14 mouse cellular contexts compared by ENCODE assay signal in genomic region chr6:89403257-89404225, GRCm38 (mm10). TPM values are rescaled to one million over a fixed set of nuclear protein-coding genes. Genes with fewer than 3 reads are reported as not detected.
DNase-seq lines count a peak whose midpoint lies in the region; ATAC-seq and TF ChIP-seq lines count a peak whose summit lies in the region.
"Had no signal": no experiment of that assay in that cellular context is flagged by ENCODE, and none has a peak within 500 bp of the region (broad histone marks: within the 10 kb centered on the region; RNA-seq: fewer than 3 reads in every experiment).

No protein-coding gene starts in this region.

- H3K27ac ChIP-seq in heart, adult 2 months: no peak overlapping the region
- H3K27ac ChIP-seq in neural tube, embryonic 13.5 days (replicated peaks): peak overlapping the region; percentile 33; the same call in 1 of the 2 replicates
- no peak overlapping the region for H3K27ac ChIP-seq in kidney, embryonic 14.5 days (ENCODE audit: low read depth, low read length)
- H3K27ac ChIP-seq in neural tube, embryonic 15.5 days (replicated peaks): 0 out of 2 replicates have a peak overlapping the region, but pooled peaks have one; percentile 33
- no peak overlapping the region for H3K27ac ChIP-seq in left cerebral cortex, adult 2 months
- H3K27ac ChIP-seq: embryonic facial prominence, embryonic 13.5 days; forebrain, embryonic 12.5 days had no signal

- H3K4me3 ChIP-seq in heart, adult 2 months: no peak overlapping the region
- no peak overlapping the region for H3K4me3 ChIP-seq in neural tube, embryonic 13.5 days
- no peak overlapping the region for H3K4me3 ChIP-seq in kidney, embryonic 14.5 days (ENCODE audit: low read length)
- no peak overlapping the region for H3K4me3 ChIP-seq in neural tube, embryonic 15.5 days (replicated peaks)
- H3K4me3 ChIP-seq in left cerebral cortex, adult 2 months: no peak overlapping the region
- H3K4me3 ChIP-seq: embryonic facial prominence, embryonic 13.5 days; forebrain, embryonic 12.5 days had no signal

- 0 out of 2 replicates have a peak, but pooled peaks have one; percentile 47 for ATAC-seq in neural tube, embryonic 13.5 days (ENCODE audit: low read depth)
- peak; percentile 49; the same call in 1 of the 2 replicates for ATAC-seq in kidney, embryonic 14.5 days (ENCODE audit: low FRiP score, low TSS enrichment)
- ATAC-seq in neural tube, embryonic 15.5 days (ENCODE audit: low FRiP score): no peak; the same call in 1 of the 2 replicates

- no peak for TF ChIP-seq EP300 in heart, adult 2 months (IDR thresholded peaks at IDR 0.05; ENCODE audit: insufficient read depth, low read depth, low read length)

- no peaks in the 10 kb centered on the region for H3K27me3 ChIP-seq in heart, adult 2 months (ENCODE audit: control insufficient read depth, insufficient read depth, low read length)
- H3K27me3 ChIP-seq in neural tube, embryonic 13.5 days: no peaks in the 10 kb centered on the region
- H3K27me3 ChIP-seq in kidney, embryonic 14.5 days (ENCODE audit: control insufficient read depth, insufficient read depth, low read length): no peaks in the 10 kb centered on the region
- no peaks in the 10 kb centered on the region for H3K27me3 ChIP-seq in neural tube, embryonic 15.5 days (replicated peaks)
- H3K27me3 ChIP-seq: embryonic facial prominence, embryonic 13.5 days had no signal

- 65% methylated on average over 2 of the region's 2 CpGs for WGBS in heart, adult 2 months
- 31% methylated on average over 2 of the region's 2 CpGs for WGBS in neural tube, embryonic 13.5 days
- WGBS in kidney, embryonic 14.5 days: 71% methylated on average over 2 of the region's 2 CpGs
- WGBS in neural tube, embryonic 15.5 days: 39% methylated on average over 2 of the region's 2 CpGs

- H3K4me2 ChIP-seq in neural tube, embryonic 13.5 days: no peak overlapping the region
- H3K4me2 ChIP-seq in kidney, embryonic 14.5 days (replicated peaks; ENCODE audit: low read depth, low read length): no peak overlapping the region
- no peak overlapping the region for H3K4me2 ChIP-seq in neural tube, embryonic 15.5 days
- H3K4me2 ChIP-seq: embryonic facial prominence, embryonic 13.5 days; forebrain, embryonic 12.5 days; liver, embryonic 11.5 days had no signal

- no peaks in the 10 kb centered on the region for H3K9me3 ChIP-seq in neural tube, embryonic 13.5 days
- H3K9me3 ChIP-seq in kidney, embryonic 14.5 days (ENCODE audit: control insufficient read depth, low read length): no peaks in the 10 kb centered on the region
- H3K9me3 ChIP-seq in neural tube, embryonic 15.5 days (replicated peaks): no peaks in the 10 kb centered on the region
- H3K9me3 ChIP-seq: embryonic facial prominence, embryonic 13.5 days; forebrain, embryonic 12.5 days had no signal

- TF ChIP-seq POLR2A in heart, adult 2 months (IDR thresholded peaks at IDR 0.05; ENCODE audit: insufficient read depth, low read depth, low read length): no peak

- no peak for TF ChIP-seq CTCF in heart, adult 2 months (IDR thresholded peaks at IDR 0.05)
- TF ChIP-seq CTCF in left cerebral cortex, adult 2 months (IDR thresholded peaks at IDR 0.05): no peak

- H3K9ac ChIP-seq in heart, adult 2 months (ENCODE audit: low read depth, low read length): no peak overlapping the region
- no peak overlapping the region for H3K9ac ChIP-seq in neural tube, embryonic 13.5 days
- no peak overlapping the region for H3K9ac ChIP-seq in kidney, embryonic 14.5 days (ENCODE audit: low read depth, low read length)
- H3K9ac ChIP-seq in neural tube, embryonic 15.5 days (replicated peaks): no peak overlapping the region
- H3K9ac ChIP-seq: embryonic facial prominence, embryonic 13.5 days; forebrain, embryonic 12.5 days had no signal

- intact Hi-C loops in heart, postnatal 10 days (cut with DNase I): no loop called here
- intact Hi-C loops in heart, adult 2 months (cut with DNase I): no loop called here
- intact Hi-C loops in left cerebral cortex, adult 2 months (cut with DNase I): no loop called here

- H3K4me1 ChIP-seq in heart, adult 2 months (ENCODE audit: control insufficient read depth, insufficient read depth, low read length): peaks cover 6% of the 10 kb centered on the region
- H3K4me1 ChIP-seq in neural tube, embryonic 13.5 days (replicated peaks): peaks cover 28% of the 10 kb centered on the region
- H3K4me1 ChIP-seq in kidney, embryonic 14.5 days (ENCODE audit: control insufficient read depth, insufficient read depth, low read length): no peaks in the 10 kb centered on the region
- H3K4me1 ChIP-seq in neural tube, embryonic 15.5 days: peaks cover 19% of the 10 kb centered on the region
- H3K4me1 ChIP-seq: embryonic facial prominence, embryonic 13.5 days had no signal

- H3K79me2 ChIP-seq in heart, adult 2 months (replicated peaks; ENCODE audit: control insufficient read depth, insufficient read depth, low read length): no peaks in the 10 kb centered on the region

- no peaks in the 10 kb centered on the region for H3K36me3 ChIP-seq in heart, adult 2 months (ENCODE audit: control insufficient read depth, insufficient read depth, low read length)
- no peaks in the 10 kb centered on the region for H3K36me3 ChIP-seq in neural tube, embryonic 13.5 days
- no peaks in the 10 kb centered on the region for H3K36me3 ChIP-seq in kidney, embryonic 14.5 days (ENCODE audit: control insufficient read depth, insufficient read depth, low read length)
- H3K36me3 ChIP-seq in neural tube, embryonic 15.5 days: no peaks in the 10 kb centered on the region
- H3K36me3 ChIP-seq: embryonic facial prominence, embryonic 13.5 days; forebrain, embryonic 12.5 days had no signal

- DNase-seq in heart, postnatal 10 days: peak; percentile 31 to 32
- DNase-seq in heart, adult 2 months: no peak
- no peak for DNase-seq in neural tube, embryonic 10.5 days (ENCODE audit: extremely low spot score, low spot score)
- no peak for DNase-seq in left cerebral cortex, adult 2 months (ENCODE audit: extremely low spot score in 1 of 2, low spot score in 2 of 2)
- DNase-seq in spleen, adult 12 weeks (ENCODE audit: low spot score): no peak
- DNase-seq: cerebellum, postnatal 36 days; lung, postnatal 14 days; right cerebral cortex, postnatal 25 days had no signal

RNA-seq across cellular contexts. Expression of gene Plxna1, which starts 41.1 kb away (rescaled TPM):
- 10 to 100 TPM; 39.3 to 48.5 TPM for total RNA-seq in heart, postnatal 10 days (2021)
- 10 to 100 TPM; 17.3 to 21.9 TPM for total RNA-seq in heart, adult 2 months (2021)
- polyA plus RNA-seq in heart, adult 2 months (2012; rRNA removed): 19.9 and 29.3 TPM in 2 replicates
- polyA plus RNA-seq in neural tube, embryonic 13.5 days (2015; fragmentation: Nextera tagmentation; extraction: Ambion mirVana): 41.4 and 41.8 TPM in 2 replicates
- 15.4 and 28.0 TPM in 2 replicates for polyA plus RNA-seq in kidney, embryonic 14.5 days (2014; fragmentation: Nextera tagmentation; extraction: Ambion mirVana)
- polyA plus RNA-seq in neural tube, embryonic 15.5 days (2015; fragmentation: Nextera tagmentation; extraction: Ambion mirVana): 34.8 and 36.4 TPM in 2 replicates
- 10 to 100 TPM; 61.8 to 70.3 TPM for total RNA-seq in left cerebral cortex, adult 2 months (2021)

Comparison
In these comparisons a context has a peak if more than half of its experiments do, and no peak if none do; other contexts are left out.
1. DNase-seq: peak in heart, postnatal 10 days (2 of 2); none in heart, adult 2 months (0 of 2), neural tube, embryonic 10.5 days (single experiment), left cerebral cortex, adult 2 months (0 of 2) and spleen, adult 12 weeks (single experiment).
2. H3K27ac ChIP-seq: peak in neural tube, embryonic 13.5 days (single experiment) and neural tube, embryonic 15.5 days (single experiment); none in heart, adult 2 months (single experiment), kidney, embryonic 14.5 days (single experiment) and left cerebral cortex, adult 2 months (single experiment).